Mouse (Mus musculus) limb, embryonic 15.5 days (tissue): ENCODE measurements around the gene Gpr174. TPM values are rescaled to one million over a fixed set of nuclear protein-coding genes. Genes with fewer than 3 reads are reported as not detected.
"Not testable (repeated sequence)": the region's sequence is repeated elsewhere in the genome, so short reads cannot be mapped to it uniquely, and the experiment has no call there.

Source experiments
- ATAC-seq: fragments of 200-750 bp; cut with Nextera tagmentation; 2 replicates; pipeline ENCODE4 v1.8.0; 2017; ENCODE audit warnings: low read depth, moderate TSS enrichment; ENCODE audit not compliant: insufficient number of reproducible peaks, low FRiP score, low TSS enrichment
- H3K27ac ChIP-seq: fragments of 300-500 bp; sonication (generic); 2 replicates; pipeline ENCODE4 v1.5.1; 2015; ENCODE audit warnings: moderate library complexity, mild to moderate bottlenecking, inconsistent platforms
- H3K27me3 ChIP-seq: fragments of 300-500 bp; sonication (generic); 2 replicates; pipeline ENCODE4 v1.6.1; 2015; ENCODE audit warnings: inconsistent platforms
- H3K36me3 ChIP-seq: fragments of 300-500 bp; sonication (generic); 2 replicates; pipeline ENCODE4 v1.6.1; 2015; ENCODE audit warnings: inconsistent platforms
- H3K4me1 ChIP-seq: fragments of 300-500 bp; sonication (generic); 2 replicates; pipeline ENCODE4 v1.6.1; 2015; ENCODE audit warnings: inconsistent platforms
- H3K4me2 ChIP-seq: fragments of 300-500 bp; sonication (generic); 2 replicates; pipeline ENCODE4 v1.6.1; 2015; ENCODE audit warnings: mild to moderate bottlenecking, inconsistent platforms
- H3K4me3 ChIP-seq: fragments of 300-500 bp; sonication (generic); 2 replicates; pipeline ENCODE4 v1.5.1; 2015; ENCODE audit warnings: mild to moderate bottlenecking, inconsistent platforms
- H3K9ac ChIP-seq: fragments of 300-500 bp; sonication (generic); 2 replicates; pipeline ENCODE4 v1.6.1; 2015; ENCODE audit warnings: inconsistent platforms
- H3K9me3 ChIP-seq: fragments of 300-500 bp; sonication (generic); 2 replicates; pipeline ENCODE4 v1.6.1; 2016; ENCODE audit warnings: inconsistent platforms
- WGBS: fragments of 180-500 bp; shearing (Covaris S2); methylation state at CpG from one replicate; pipeline ENCODE4 v1.1.7; 2015; 5-methylcytosine and 5-hydroxymethylcytosine counted together
- polyA plus RNA-seq: library from polyadenylated mRNA; unstranded; fragments of >200 nt; fragmentation: Nextera tagmentation; extraction: Ambion mirVana; gene quantifications from 2 replicates; pipeline ENCODE4 v1.2.1, GENCODE M21; 2015

Gene Gpr174
- polyA plus RNA-seq = 0.16 and 0.38 TPM in 2 replicates

DNA sequence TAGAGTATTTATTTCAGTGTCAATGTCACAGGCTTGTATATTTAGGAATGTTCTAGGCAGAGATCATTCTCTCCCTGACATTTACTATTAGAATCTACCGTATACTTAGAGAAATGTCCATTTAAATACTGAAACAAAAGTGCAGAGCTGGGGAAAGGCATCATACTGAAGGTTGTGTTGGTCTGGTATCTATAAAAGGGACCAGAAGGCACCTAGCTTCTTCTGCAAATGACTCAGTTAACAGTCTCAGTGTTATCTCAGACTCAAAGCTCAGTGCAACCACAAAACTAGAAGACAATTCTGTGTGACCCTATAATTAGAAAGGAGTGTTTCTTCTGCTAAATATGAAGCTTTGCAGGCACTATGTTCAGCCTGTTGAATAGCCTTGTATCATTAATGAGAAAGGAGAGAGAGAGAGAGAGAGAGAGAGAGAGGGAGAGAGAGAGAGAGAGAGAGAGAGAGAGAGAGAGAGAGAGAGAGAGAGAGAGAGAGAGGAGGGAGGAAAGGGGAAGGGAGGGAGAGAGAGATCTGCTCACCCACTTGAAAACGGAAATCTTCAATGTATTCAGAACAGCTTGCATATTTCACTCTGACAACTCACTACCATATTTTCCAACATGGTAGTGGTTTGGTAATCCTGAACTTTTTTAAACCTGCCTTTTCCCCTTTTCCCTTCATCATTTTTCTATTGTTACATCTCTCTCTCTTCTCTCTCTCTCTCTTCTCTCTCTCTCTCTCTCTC, at the start of gene Gpr174:
Gpr174 (plus strand) TSS at position 393 of the 742 bp plus-strand sequence.
- Histone ChIP-seq H3K27ac (no peak within 1 kb of the TSS), H3K36me3 (no peaks in the 10 kb centered on the region), H3K9ac (no peak within 1 kb of the TSS), H3K9me3 (no peaks in the 10 kb centered on the region), H3K4me3 (no peak within 1 kb of the TSS), H3K4me1 (no peaks in the 10 kb centered on the region), H3K4me2 (no peak within 1 kb of the TSS), H3K27me3 (no peaks in the 10 kb centered on the region)
- no peak for ATAC-seq
- WGBS = 57% methylated on average over 2 of the region's 2 CpGs

GRCm38 (mm10) chrX:107217577-107218090, 38.0 kb upstream of the Gpr174 start:
- ATAC-seq = no peak
- H3K9me3 ChIP-seq = no peaks in the 10 kb centered on the region
- H3K4me2 ChIP-seq = no peak overlapping the region
- H3K27me3 ChIP-seq = no peaks in the 10 kb centered on the region
- no peak overlapping the region for H3K4me3 ChIP-seq
- H3K9ac ChIP-seq = no peak overlapping the region
- no peak overlapping the region for H3K27ac ChIP-seq
- WGBS = 80% methylated on average over 2 of the region's 2 CpGs
- no peaks in the 10 kb centered on the region for H3K4me1 ChIP-seq
- no peaks in the 10 kb centered on the region for H3K36me3 ChIP-seq

GRCm38 (mm10) chrX:107224846-107225245, 30.8 kb upstream of the Gpr174 start:
- Histone ChIP-seq H3K9ac (no peak overlapping the region), H3K4me3 (no peak overlapping the region), H3K27ac (no peak overlapping the region), H3K9me3 (no peaks in the 10 kb centered on the region), H3K4me2 (no peak overlapping the region), H3K36me3 (no peaks in the 10 kb centered on the region), H3K4me1 (no peaks in the 10 kb centered on the region), H3K27me3 (no peaks in the 10 kb centered on the region)
- ATAC-seq = no peak
- 71% methylated on average over 1 of the region's 1 CpGs for WGBS

GRCm38 (mm10) chrX:107231214-107231613, 24.5 kb upstream of the Gpr174 start:
- 47% methylated on average over 1 of the region's 1 CpGs for WGBS
- H3K27me3 ChIP-seq = no peaks in the 10 kb centered on the region
- H3K27ac ChIP-seq = no peak overlapping the region
- H3K4me3 ChIP-seq = no peak overlapping the region
- H3K36me3 ChIP-seq = no peaks in the 10 kb centered on the region
- H3K4me2 ChIP-seq = no peak overlapping the region
- H3K9me3 ChIP-seq = no peaks in the 10 kb centered on the region
- H3K9ac ChIP-seq = no peak overlapping the region
- ATAC-seq = no peak
- no peaks in the 10 kb centered on the region for H3K4me1 ChIP-seq

DNA sequence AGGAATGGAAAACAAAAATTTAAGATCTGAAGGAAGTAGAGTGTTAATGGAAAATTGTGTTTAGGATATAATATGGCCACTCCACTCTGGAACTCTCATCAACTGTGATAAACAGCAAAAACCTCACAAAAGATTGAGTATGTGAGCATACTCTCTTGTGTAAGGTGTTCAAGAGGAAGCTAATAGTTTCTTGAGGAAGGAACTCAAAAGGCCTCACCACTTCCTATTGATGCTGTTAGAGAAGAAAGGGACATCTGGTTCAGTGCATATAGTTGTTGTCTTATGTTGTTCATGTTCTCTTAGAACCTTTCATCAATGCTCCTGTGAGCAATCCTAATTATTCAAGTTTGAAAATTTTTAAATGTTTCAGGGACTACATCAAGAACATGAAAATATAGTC, 21.0 kb upstream of the Gpr174 start:
- no peak for ATAC-seq
- H3K27me3 ChIP-seq = no peaks in the 10 kb centered on the region
- H3K4me1 ChIP-seq = no peaks in the 10 kb centered on the region

GRCm38 (mm10) chrX:107236461-107236860, 19.2 kb upstream of the Gpr174 start:
- Histone ChIP-seq H3K4me1 (no peaks in the 10 kb centered on the region), H3K27ac (no peak overlapping the region), H3K4me2 (no peak overlapping the region), H3K27me3 (no peaks in the 10 kb centered on the region), H3K36me3 (no peaks in the 10 kb centered on the region), H3K9me3 (no peaks in the 10 kb centered on the region), H3K4me3 (no peak overlapping the region), H3K9ac (no peak overlapping the region)
- WGBS = 87% methylated on average over 1 of the region's 1 CpGs
- no peak for ATAC-seq

More for the DNA sequence above, 21.0 kb upstream of the Gpr174 start:
- no peak overlapping the region for H3K9ac ChIP-seq
- no peak overlapping the region for H3K27ac ChIP-seq
- no peaks in the 10 kb centered on the region for H3K9me3 ChIP-seq
- H3K36me3 ChIP-seq = no peaks in the 10 kb centered on the region
- no peak overlapping the region for H3K4me3 ChIP-seq
- no peak overlapping the region for H3K4me2 ChIP-seq

DNA sequence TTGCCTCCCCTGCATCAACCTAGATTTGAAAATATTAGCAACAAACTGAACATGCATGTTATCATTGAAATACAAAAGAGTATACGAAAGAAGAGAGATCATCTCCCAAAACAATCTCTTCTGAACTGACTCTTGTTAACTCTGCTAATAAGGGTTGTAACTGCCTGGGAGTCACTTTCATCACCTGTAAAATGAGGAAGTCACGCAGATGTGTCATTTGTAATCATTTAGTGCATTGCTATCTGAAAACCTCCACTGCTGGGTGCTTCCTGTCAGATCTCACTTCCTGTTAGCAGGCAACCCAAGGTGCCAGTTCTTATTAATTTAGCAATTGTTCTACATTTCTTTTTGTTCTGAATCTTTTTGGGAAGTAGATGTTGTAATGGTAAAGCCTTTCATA, 5.3 kb upstream of the Gpr174 start:
- H3K9ac ChIP-seq = no peak overlapping the region
- H3K4me3 ChIP-seq = no peak overlapping the region
- no peaks in the 10 kb centered on the region for H3K4me1 ChIP-seq
- WGBS = 66% methylated on average over 2 of the region's 2 CpGs
- H3K36me3 ChIP-seq = no peaks in the 10 kb centered on the region
- no peaks in the 10 kb centered on the region for H3K27me3 ChIP-seq
- no peak for ATAC-seq
- H3K9me3 ChIP-seq = no peaks in the 10 kb centered on the region
- H3K27ac ChIP-seq = no peak overlapping the region
- H3K4me2 ChIP-seq = no peak overlapping the region

DNA sequence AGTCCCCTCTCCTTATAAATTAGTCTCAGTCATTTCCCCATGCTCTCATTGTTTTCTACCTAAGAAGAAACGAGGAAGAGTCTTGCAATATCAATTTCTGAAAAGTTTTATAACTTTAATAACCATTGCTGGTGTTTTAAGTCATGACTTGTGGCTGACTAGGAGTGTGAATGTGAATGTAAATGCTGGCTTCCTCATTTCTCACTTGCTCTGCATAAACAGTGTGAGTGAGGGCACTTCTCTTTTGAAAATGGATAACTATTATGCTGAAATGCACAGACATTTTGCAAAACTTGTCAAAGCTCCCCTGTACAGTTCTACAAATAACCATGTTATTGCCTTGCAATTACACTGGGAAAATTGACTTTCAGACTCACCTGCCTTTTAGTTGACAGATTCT, 8.9 kb downstream of the Gpr174 start:
- Histone ChIP-seq H3K27me3 (no peaks in the 10 kb centered on the region), H3K9me3 (no peaks in the 10 kb centered on the region), H3K4me3 (no peak overlapping the region), H3K36me3 (no peaks in the 10 kb centered on the region), H3K4me1 (no peaks in the 10 kb centered on the region), H3K27ac (no peak overlapping the region), H3K4me2 (no peak overlapping the region), H3K9ac (no peak overlapping the region)
- WGBS = 35% methylated on average over 1 of the region's 1 CpGs
- ATAC-seq = no peak

- Histone ChIP-seq H3K9ac (no peak overlapping the region), H3K27me3 (no peaks in the 10 kb centered on the region), H3K36me3 (no peaks in the 10 kb centered on the region), H3K4me1 (no peaks in the 10 kb centered on the region), H3K9me3 (no peaks in the 10 kb centered on the region), H3K4me2 (no peak overlapping the region), H3K4me3 (no peak overlapping the region), H3K27ac (no peak overlapping the region)
- no peak for ATAC-seq
- WGBS = 59% methylated on average over 2 of the region's 2 CpGs
Observed at GRCm38 (mm10) chrX:107277606-107278005, 21.9 kb downstream of the Gpr174 start.

GRCm38 (mm10) chrX:107284211-107284610, 28.5 kb downstream of the Gpr174 start:
- H3K4me3 ChIP-seq = no peak overlapping the region
- no peak for ATAC-seq
- no peaks in the 10 kb centered on the region for H3K4me1 ChIP-seq
- H3K9ac ChIP-seq = no peak overlapping the region
- no peak overlapping the region for H3K4me2 ChIP-seq
- WGBS = 40% methylated on average over 4 of the region's 4 CpGs
- H3K27ac ChIP-seq = no peak overlapping the region
- no peaks in the 10 kb centered on the region for H3K36me3 ChIP-seq
- no peaks in the 10 kb centered on the region for H3K27me3 ChIP-seq
- H3K9me3 ChIP-seq = no peaks in the 10 kb centered on the region

DNA sequence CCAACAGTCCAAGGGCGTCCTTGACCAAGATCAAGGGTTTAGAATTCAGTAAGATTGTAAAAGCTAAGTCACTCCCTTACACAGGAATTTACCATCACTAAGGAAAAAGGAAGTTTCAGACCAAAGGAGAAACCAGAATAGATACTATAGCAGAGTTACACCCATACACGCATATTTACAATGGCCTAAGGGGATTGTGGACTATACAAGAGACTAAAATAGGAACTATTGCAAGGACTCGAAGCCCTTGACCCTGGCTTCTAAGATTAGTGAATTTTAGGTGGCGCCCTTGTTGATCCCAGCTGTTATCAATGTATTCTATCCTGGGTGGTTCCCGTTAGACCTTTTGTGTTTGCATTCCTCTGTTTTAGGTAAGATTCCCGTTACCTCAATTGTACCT, 42.2 kb downstream of the Gpr174 start:
- H3K4me1 ChIP-seq, H3K9me3 ChIP-seq, H3K4me3 ChIP-seq, H3K4me2 ChIP-seq, ATAC-seq, H3K27me3 ChIP-seq, H3K27ac ChIP-seq, H3K36me3 ChIP-seq, H3K9ac ChIP-seq: not testable (repeated sequence)
- WGBS = 82% methylated on average over 6 of the region's 6 CpGs

- Histone ChIP-seq H3K4me3 (no peak overlapping the region), H3K4me2 (no peak overlapping the region), H3K4me1 (no peaks in the 10 kb centered on the region), H3K36me3 (no peaks in the 10 kb centered on the region), H3K27me3 (no peaks in the 10 kb centered on the region), H3K9ac (no peak overlapping the region), H3K9me3 (no peaks in the 10 kb centered on the region), H3K27ac (no peak overlapping the region)
- ATAC-seq = no peak
Observed at GRCm38 (mm10) chrX:107298761-107299160, 43.1 kb downstream of the Gpr174 start.

DNA sequence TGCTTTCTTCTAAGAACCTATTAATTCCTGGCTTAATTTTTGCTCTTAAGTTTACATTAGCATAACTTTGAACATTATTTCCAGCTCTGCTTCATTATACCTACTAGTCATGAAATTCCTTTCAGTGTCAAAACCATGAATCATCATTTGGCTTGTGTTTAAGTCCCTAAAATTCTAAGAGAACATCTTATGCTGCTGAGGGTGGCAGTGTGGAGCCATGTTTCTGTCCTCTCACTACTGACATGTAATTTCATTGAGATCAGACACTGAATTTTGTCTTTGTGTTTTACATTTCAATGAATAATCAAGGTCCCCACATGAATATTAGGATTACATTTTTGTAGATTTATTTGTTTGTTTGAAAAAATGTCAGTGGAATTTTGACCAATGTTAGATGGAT, 50.8 kb downstream of the Gpr174 start:
- no peak for ATAC-seq
- H3K27ac ChIP-seq = no peak overlapping the region
- H3K27me3 ChIP-seq = no peaks in the 10 kb centered on the region
- H3K4me1 ChIP-seq = no peaks in the 10 kb centered on the region
- H3K9ac ChIP-seq = no peak overlapping the region
- H3K4me2 ChIP-seq = no peak overlapping the region
- H3K36me3 ChIP-seq = no peaks in the 10 kb centered on the region
- no peaks in the 10 kb centered on the region for H3K9me3 ChIP-seq
- H3K4me3 ChIP-seq = no peak overlapping the region
